Mouse (Mus musculus) liver, embryonic 14.5 days (tissue): Measurements from ENCODE around the gene Igf2r.

ENCODE experiments used
- CTCF ChIP-seq: IDR thresholded peaks from 2 replicates; pipeline ENCODE4 v1.5.1; 2016; ENCODE audit warnings: antibody characterized with exemption, low read depth, control low read depth
- EP300 ChIP-seq: IDR thresholded peaks from 2 replicates; pipeline ENCODE4 v1.6.1; 2016; ENCODE audit warnings: antibody characterized with exemption, low read depth

DNA sequence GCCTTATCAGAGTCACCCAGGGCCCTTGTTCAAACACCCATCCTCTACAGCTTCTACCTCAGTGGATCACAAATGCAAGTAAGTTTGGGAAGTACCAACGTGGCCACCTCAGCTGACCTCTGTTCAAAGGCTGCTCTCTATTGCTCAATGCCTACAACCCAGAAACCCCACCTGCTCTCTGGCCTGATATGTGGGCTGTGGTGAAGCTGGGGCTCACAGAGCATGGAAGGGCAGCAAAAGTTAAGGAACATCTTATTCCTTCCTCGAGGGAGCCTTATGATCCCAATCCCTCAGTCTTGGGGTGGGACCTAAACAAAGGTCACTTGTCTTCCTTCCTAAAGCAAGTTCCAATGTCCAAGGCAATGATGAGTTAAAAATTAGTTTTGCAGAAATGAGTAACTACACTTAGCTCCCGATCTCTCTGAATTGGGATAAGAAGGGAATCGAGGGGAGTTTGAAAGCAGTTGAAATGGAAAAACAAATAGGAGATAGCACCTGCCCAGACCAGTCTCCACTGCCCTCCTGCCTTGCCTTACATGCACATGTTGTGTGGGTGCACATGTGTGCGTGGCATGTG, 98.3 kb downstream of the Igf2r start:
- no peak for TF ChIP-seq CTCF
- no peak for TF ChIP-seq EP300
